8 mouse cellular contexts compared by ENCODE assay signal in genomic region chr9:44084236-44084635, GRCm38 (mm10). TPM values are rescaled to one million over a fixed set of nuclear protein-coding genes. Genes with fewer than 3 reads are reported as not detected.
DNase-seq lines count a peak whose midpoint lies in the region; ATAC-seq and TF ChIP-seq lines count a peak whose summit lies in the region.

No protein-coding gene starts in this region.

- H3K27ac ChIP-seq in left cerebral cortex, adult 2 months: peak overlapping the region; percentile 96
- H3K27ac ChIP-seq in intestine, embryonic 14.5 days (ENCODE audit: low read depth): no peak overlapping the region
- no peak overlapping the region for H3K27ac ChIP-seq in neural tube, embryonic 13.5 days (replicated peaks)

- H3K4me3 ChIP-seq in left cerebral cortex, adult 2 months: peak overlapping the region; percentile 81
- peak overlapping the region; percentile 54 for H3K4me3 ChIP-seq in intestine, embryonic 14.5 days (ENCODE audit: low read depth, low read length)
- peak overlapping the region; percentile 56 for H3K4me3 ChIP-seq in neural tube, embryonic 13.5 days

- peaks cover 30% of the 10 kb centered on the region for H3K4me1 ChIP-seq in intestine, embryonic 14.5 days (replicated peaks; ENCODE audit: control insufficient read depth, insufficient read depth, low read length)
- H3K4me1 ChIP-seq in neural tube, embryonic 13.5 days (replicated peaks): peaks cover 42% of the 10 kb centered on the region

- 0 out of 2 replicates have a peak, but pooled peaks cover 9% of the 10 kb centered on the region for H3K27me3 ChIP-seq in intestine, embryonic 14.5 days (replicated peaks; ENCODE audit: control insufficient read depth, insufficient read depth, low read length)
- peaks cover 56% of the 10 kb centered on the region for H3K27me3 ChIP-seq in neural tube, embryonic 13.5 days

- peak; percentile 7; the same call in 1 of the 2 replicates for ATAC-seq in common myeloid progenitor, adult 5-6 weeks (replicated peaks; ENCODE audit: low read depth, poor library complexity, severe bottlenecking)
- ATAC-seq in intestine, embryonic 14.5 days (replicated peaks; ENCODE audit: low FRiP score, low TSS enrichment, low read depth): peak; percentile 33; the same call in 1 of the 2 replicates
- ATAC-seq in neural tube, embryonic 13.5 days (ENCODE audit: low read depth): peak; percentile 15; the same call in 1 of the 2 replicates

- H3K9ac ChIP-seq in intestine, embryonic 14.5 days (ENCODE audit: low read length): peak overlapping the region; percentile 74
- H3K9ac ChIP-seq in neural tube, embryonic 13.5 days: peak overlapping the region; percentile 75

- DNase-seq in left cerebral cortex, adult 2 months (ENCODE audit: extremely low spot score in 1 of 2, low spot score in 2 of 2): no peak
- DNase-seq in left cerebral cortex, adult 11 months (ENCODE audit: low spot score): no peak
- peak; percentile 77 for DNase-seq in intestine, embryonic 14.5 days (ENCODE audit: low spot score)
- no peak for DNase-seq in adrenal gland, adult 2 months
- no peak for DNase-seq in thymus, postnatal 25 days
- no peak for DNase-seq in embryo, embryonic 11 days

- TF ChIP-seq CTCF in left cerebral cortex, adult 2 months (IDR thresholded peaks at IDR 0.05): no peak

- no peaks in the 10 kb centered on the region for H3K36me3 ChIP-seq in intestine, embryonic 14.5 days (ENCODE audit: control insufficient read depth, insufficient read depth, low read length)
- no peaks in the 10 kb centered on the region for H3K36me3 ChIP-seq in neural tube, embryonic 13.5 days

- intact Hi-C loops in left cerebral cortex, adult 2 months (cut with DNase I): loop anchor here (10.0 kb wide), 1 partner anchor 339 kb away; the partner anchor contains the start of gene Nectin1

- peak overlapping the region; percentile 99 for H3K4me2 ChIP-seq in intestine, embryonic 14.5 days (ENCODE audit: low read length)
- H3K4me2 ChIP-seq in neural tube, embryonic 13.5 days: peak overlapping the region; percentile 99

- H3K9me3 ChIP-seq in intestine, embryonic 14.5 days (ENCODE audit: control insufficient read depth, low read length): no peaks in the 10 kb centered on the region
- H3K9me3 ChIP-seq in neural tube, embryonic 13.5 days: no peaks in the 10 kb centered on the region

- 3% methylated on average over 14 of the region's 14 CpGs for WGBS in intestine, embryonic 14.5 days
- 2% methylated on average over 14 of the region's 14 CpGs for WGBS in neural tube, embryonic 13.5 days

RNA-seq across cellular contexts. Expression of gene Mfrp, which starts 17.3 kb away (rescaled TPM):
- 1 to 10 TPM in 1 of 2 experiments, under 1 TPM in 1; 0.82 to 1.6 TPM for total RNA-seq in left cerebral cortex, adult 2 months (2021)
- not detected in 2 replicates for total RNA-seq in common myeloid progenitor, adult 5-6 weeks (2017)
- polyA plus RNA-seq in intestine, embryonic 14.5 days (2014; fragmentation: Nextera tagmentation; extraction: Ambion mirVana): 0.18 TPM in 1 of 2 replicates, not detected in the other
- not detected in 2 replicates for polyA plus RNA-seq in neural tube, embryonic 13.5 days (2015; fragmentation: Nextera tagmentation; extraction: Ambion mirVana)
- total RNA-seq in adrenal gland, adult 2 months (2021): under 1 TPM in 1 of 2 experiments, not detected in 1; 0.10 TPM
- polyA plus RNA-seq in adrenal gland, adult 2 months (2012; rRNA removed): 0.40 TPM in 1 of 2 replicates, not detected in the other

RNA-seq across cellular contexts. Expression of gene Usp2, which starts 17.4 kb away (rescaled TPM):
- total RNA-seq in left cerebral cortex, adult 2 months (2021): 100 to 1,000 TPM in 1 of 2 experiments, 10 to 100 TPM in 1; 99.3 to 120 TPM
- 3.8 and 5.0 TPM in 2 replicates for total RNA-seq in common myeloid progenitor, adult 5-6 weeks (2017)
- polyA plus RNA-seq in intestine, embryonic 14.5 days (2014; fragmentation: Nextera tagmentation; extraction: Ambion mirVana): 11.0 and 12.5 TPM in 2 replicates
- 8.7 and 12.6 TPM in 2 replicates for polyA plus RNA-seq in neural tube, embryonic 13.5 days (2015; fragmentation: Nextera tagmentation; extraction: Ambion mirVana)
- total RNA-seq in adrenal gland, adult 2 months (2021): 10 to 100 TPM; 33.7 to 60.9 TPM
- 10.9 and 15.2 TPM in 2 replicates for polyA plus RNA-seq in adrenal gland, adult 2 months (2012; rRNA removed)

RNA-seq across cellular contexts. Expression of gene C1qtnf5, which starts 22.8 kb away (rescaled TPM):
- 10 to 100 TPM; 14.2 to 15.3 TPM for total RNA-seq in left cerebral cortex, adult 2 months (2021)
- total RNA-seq in common myeloid progenitor, adult 5-6 weeks (2017): not detected in 2 replicates
- 3.2 and 3.4 TPM in 2 replicates for polyA plus RNA-seq in intestine, embryonic 14.5 days (2014; fragmentation: Nextera tagmentation; extraction: Ambion mirVana)
- 3.1 and 3.6 TPM in 2 replicates for polyA plus RNA-seq in neural tube, embryonic 13.5 days (2015; fragmentation: Nextera tagmentation; extraction: Ambion mirVana)
- 10 to 100 TPM; 11.2 to 17.6 TPM for total RNA-seq in adrenal gland, adult 2 months (2021)
- polyA plus RNA-seq in adrenal gland, adult 2 months (2012; rRNA removed): 32.4 and 34.3 TPM in 2 replicates

RNA-seq across cellular contexts. Expression of gene Gm49380, which starts 29.1 kb away (rescaled TPM):
- under 1 TPM in 1 of 2 experiments, not detected in 1; 0.56 TPM for total RNA-seq in left cerebral cortex, adult 2 months (2021)
- not detected in 2 replicates for total RNA-seq in common myeloid progenitor, adult 5-6 weeks (2017)
- 0.14 and 0.36 TPM in 2 replicates for polyA plus RNA-seq in intestine, embryonic 14.5 days (2014; fragmentation: Nextera tagmentation; extraction: Ambion mirVana)
- polyA plus RNA-seq in neural tube, embryonic 13.5 days (2015; fragmentation: Nextera tagmentation; extraction: Ambion mirVana): 0.18 and 0.28 TPM in 2 replicates
- under 1 TPM; 0.12 to 0.76 TPM for total RNA-seq in adrenal gland, adult 2 months (2021)
- polyA plus RNA-seq in adrenal gland, adult 2 months (2012; rRNA removed): 1.1 TPM in 1 of 2 replicates, not detected in the other

RNA-seq across cellular contexts. Expression of gene Rnf26, which starts 29.1 kb away (rescaled TPM):
- total RNA-seq in left cerebral cortex, adult 2 months (2021): 10 to 100 TPM; 32.7 to 33.1 TPM
- total RNA-seq in common myeloid progenitor, adult 5-6 weeks (2017): 19.3 and 21.8 TPM in 2 replicates
- 70.2 and 75.7 TPM in 2 replicates for polyA plus RNA-seq in intestine, embryonic 14.5 days (2014; fragmentation: Nextera tagmentation; extraction: Ambion mirVana)
- 34.5 and 35.4 TPM in 2 replicates for polyA plus RNA-seq in neural tube, embryonic 13.5 days (2015; fragmentation: Nextera tagmentation; extraction: Ambion mirVana)
- 10 to 100 TPM; 28.7 to 30.4 TPM for total RNA-seq in adrenal gland, adult 2 months (2021)
- 72.9 and 76.9 TPM in 2 replicates for polyA plus RNA-seq in adrenal gland, adult 2 months (2012; rRNA removed)

Comparison
In these comparisons a context has a peak if more than half of its experiments do, and no peak if none do; other contexts are left out.
1. RNA of gene C1qtnf5, which starts 22.8 kb away (total RNA-seq): 11.2 to 17.6 TPM in adrenal gland, adult 2 months and 14.2 to 15.3 TPM in left cerebral cortex, adult 2 months; not detected in common myeloid progenitor, adult 5-6 weeks; every median in the first group is over 10 times any median in the second.
2. Peak in every context shown above with its lines, with median percentiles within 50 percentile points of each other: H3K4me3 ChIP-seq and ATAC-seq.